Mouse (Mus musculus) forelimb bud, embryonic 11.5 days (tissue): ENCODE data around the gene Olfr446.

Experiments used
- DNase-seq: peaks from one replicate; pipeline ENCODE4 v3.0.0-alpha.2; 2012; ENCODE audit warnings: low read depth, low spot score

Olfr446 gene

DNA sequence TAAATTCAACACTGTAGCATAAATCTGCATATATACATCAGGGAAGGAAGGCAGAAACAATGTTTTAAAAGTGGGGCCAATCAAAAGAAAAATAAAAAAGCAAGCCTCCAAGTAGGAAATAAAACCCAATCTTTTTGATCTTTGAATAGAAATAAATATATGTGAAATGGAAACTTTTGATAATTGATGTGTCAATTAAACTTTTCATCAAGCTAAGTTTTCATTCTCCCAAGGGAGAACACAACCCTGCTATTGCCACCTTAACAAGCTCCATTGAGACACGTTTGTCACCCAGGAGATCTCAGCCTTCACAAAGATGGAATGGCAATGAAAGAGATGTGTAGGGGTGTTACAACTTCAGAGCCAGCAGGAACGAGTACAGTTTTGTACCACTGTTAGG, at the start of gene Olfr446:
Gene Olfr446 (plus strand): TSS at position 301 of the 400 bp plus-strand sequence.
- DNase-seq, result no peak

DNA sequence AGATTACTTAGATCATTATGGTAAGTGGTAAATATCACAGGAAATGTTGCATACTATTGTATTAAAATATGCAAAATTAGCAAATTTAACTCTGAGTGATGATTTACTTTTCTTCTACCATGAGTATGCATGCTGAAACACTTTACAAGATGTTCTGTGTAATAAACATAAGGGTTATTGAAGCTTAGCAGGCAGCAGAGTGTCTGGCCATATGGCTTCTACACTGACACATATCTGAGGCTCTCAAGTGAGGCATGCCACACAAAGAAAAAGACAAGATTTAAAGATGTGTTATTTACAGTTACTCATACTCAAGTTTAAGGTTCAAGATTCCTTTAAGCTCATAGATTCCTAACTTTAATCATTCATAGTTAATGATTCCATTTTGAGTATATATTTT, 44.9 kb upstream of the Olfr446 start:
- no peak for DNase-seq

DNA sequence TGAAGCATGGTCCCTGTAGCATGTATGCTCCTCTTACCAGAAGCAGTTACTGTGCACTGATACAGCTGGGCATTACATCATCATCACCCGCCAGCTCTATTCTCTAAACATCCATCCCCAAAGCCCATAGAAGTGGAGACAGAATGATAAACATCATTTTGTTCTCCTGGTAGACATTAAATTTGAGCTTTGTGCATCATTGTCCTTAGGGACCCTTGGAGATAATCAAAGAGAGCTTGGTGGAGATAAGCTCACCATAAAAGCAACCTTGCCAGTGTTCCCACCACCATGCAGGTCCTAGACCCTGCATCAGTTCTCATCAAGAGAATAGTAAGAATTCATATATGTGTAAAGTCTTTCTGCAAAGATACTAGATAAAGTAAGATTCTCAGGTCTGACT, 31.0 kb upstream of the Olfr446 start, which contains the start of gene Olfr448:
Gene Olfr448 (plus strand): TSS at position 301 of the 400 bp plus-strand sequence.
- no peak for DNase-seq

DNA sequence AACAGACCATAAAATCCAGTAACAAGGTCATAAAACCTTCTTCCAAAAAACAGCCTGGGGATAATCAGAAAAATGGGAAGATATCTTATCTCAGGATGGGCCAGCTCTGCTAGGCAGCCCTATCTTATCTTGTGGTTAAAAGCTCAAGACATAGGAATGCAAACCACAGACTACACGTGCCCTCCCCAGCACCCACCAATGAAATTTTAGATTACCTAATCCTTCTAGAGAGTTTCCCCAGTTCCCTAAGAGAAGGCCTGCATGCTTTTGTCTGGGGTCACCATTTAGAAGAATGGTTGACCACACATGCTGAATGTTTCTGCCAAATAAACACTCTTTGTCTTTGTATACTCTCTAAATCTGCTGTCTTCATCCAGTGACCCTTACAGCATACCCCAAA, 20.8 kb upstream of the Olfr446 start:
- no peak for DNase-seq

DNA sequence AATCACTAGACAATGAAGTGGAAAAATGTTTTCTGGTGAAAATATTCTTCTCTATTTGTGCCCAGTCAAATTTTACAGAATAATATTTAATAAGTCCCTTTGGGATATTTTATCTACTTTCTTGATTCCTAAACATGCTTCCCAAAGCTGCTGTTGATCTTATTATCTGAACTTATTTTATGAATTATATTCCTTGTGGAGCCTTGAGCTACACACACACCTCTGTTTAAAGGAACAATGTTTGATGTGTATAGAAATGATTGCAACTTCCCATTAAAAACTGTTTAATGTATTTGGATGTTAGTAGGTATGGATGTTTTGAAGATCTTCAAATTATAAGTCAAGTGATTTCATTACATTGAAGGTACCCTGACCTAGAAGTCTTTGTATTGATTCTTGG, 12.6 kb upstream of the Olfr446 start, which contains the start of gene Olfr447:
Gene Olfr447 (plus strand): TSS at position 301 of the 400 bp plus-strand sequence.
- no peak for DNase-seq

DNA sequence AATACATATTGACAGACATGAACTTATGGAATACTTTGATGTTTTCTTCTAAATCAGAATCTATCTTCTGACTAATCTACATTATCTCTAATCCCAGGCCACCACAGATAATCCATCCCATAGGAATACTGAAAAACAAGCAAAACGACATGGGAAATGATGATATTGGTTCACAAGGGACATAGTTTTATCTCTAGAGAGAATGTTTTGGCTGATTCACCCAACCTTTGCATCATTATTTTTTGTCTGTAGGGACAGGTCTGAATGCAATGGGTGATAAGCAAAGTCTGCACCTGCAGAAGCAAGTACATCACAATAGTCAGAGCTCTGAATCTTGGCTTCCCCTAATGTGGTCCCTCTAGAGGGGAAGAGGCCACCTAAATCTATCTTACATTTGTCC, 27.6 kb downstream of the Olfr446 start, which contains the start of gene Olfr444:
Gene Olfr444 (plus strand): TSS at position 301 of the 400 bp plus-strand sequence.
- no peak for DNase-seq

DNA sequence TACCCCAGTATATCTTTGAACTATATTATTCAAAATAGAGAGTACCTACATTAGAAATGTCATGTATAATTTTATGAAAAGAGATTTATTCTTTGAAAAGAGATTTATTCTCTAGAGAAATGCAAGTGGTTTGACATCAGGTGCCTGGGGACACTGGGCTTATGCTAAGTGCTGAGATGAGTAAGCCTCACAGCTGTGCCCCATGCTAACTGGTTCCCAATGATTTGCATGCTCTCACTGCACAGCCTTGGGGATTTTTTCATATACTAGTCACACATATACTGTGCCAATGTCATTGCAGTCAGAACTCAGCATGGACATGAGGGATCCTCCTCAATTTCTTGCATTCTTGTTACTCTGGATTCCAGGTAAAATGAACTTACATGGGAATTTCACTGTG, 59.2 kb downstream of the Olfr446 start:
- no peak for DNase-seq
